Mouse (Mus musculus) brown adipose tissue, adult 24 weeks (tissue): Measurements from ENCODE around the gene Homez. TPM values are rescaled to one million over a fixed set of nuclear protein-coding genes. Genes with fewer than 3 reads are reported as not detected.

Source experiments
- H3K27ac ChIP-seq: fragments of 200-500 bp; replicated peaks from 2 replicates; pipeline ENCODE4 v1.5.1; 2012; ENCODE audit warnings: low read depth, mild to moderate bottlenecking, low read length
- H3K4me1 ChIP-seq: fragments of 200-500 bp; 2 replicates; pipeline ENCODE4 v1.6.1; 2012; ENCODE audit warnings: low read length, mixed read lengths; ENCODE audit not compliant: control insufficient read depth, insufficient read depth, insufficient read length
- H3K4me3 ChIP-seq: fragments of 200-500 bp; 2 replicates; pipeline ENCODE4 v1.5.1; 2012; ENCODE audit warnings: low read depth, mild to moderate bottlenecking, low read length, moderate library complexity; ENCODE audit not compliant: insufficient read depth
- polyA plus RNA-seq: library from polyadenylated mRNA; stranded (reverse); fragments of >200 nt; gene quantifications from 2 replicates; pipeline ENCODE4 v1.2.4, GENCODE M21; 2012; ENCODE audit not compliant: missing spikeins, insufficient read depth, insufficient read length

Gene Homez
- polyA plus RNA-seq, 1 experiment, result 4.6 TPM

DNA sequence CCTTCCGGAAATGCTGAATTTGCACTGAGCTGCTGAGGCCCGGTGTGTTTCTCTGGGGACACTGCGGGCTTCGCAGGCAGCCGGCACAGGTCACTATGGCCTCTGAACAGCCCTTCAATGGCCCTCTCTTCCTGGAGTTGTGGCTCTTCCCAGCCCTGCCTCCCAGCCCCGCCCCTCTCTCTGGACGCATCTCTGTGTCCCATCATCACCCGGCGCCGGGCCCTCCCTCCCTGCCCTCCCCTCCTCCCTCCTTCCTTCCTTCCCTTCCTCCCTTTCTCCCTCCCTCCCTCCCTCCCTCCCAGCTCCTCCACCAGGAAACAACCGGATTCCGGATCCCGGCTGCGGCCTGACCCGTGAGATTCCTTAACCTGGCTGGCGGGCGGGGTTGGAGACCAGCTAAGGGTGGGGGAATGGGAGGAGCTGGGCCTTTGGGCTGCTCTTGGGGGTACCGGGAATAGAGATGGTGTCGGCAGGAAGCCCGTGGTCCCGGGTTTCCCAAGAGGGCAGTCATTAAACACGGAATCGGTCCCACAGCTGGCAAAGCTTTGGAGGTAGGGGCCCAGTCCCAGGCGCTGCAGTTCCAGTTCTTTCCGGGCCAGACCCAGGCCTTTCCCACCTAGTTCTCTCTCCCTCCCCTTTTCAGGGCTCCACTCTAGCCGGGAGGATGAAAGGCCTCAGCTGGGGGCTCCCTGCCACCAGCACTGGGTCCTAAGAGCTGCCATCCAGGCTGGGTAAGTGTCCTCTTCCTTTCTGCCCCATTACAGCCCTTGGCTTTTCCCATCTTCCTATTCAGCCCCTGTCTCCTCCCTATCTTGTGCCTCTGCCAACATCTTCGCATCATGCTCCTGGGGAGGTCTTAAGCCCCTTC is 12.6 kb upstream of the Homez start, which contains the start of the genes Bcl2l2 and Gm20521:
TSS of gene Bcl2l2 (plus strand) at position 224 of the 868 bp plus-strand sequence.
TSS of gene Gm20521 (plus strand) at position 288 of the 868 bp plus-strand sequence.
- 0 out of 2 replicates have a peak, but pooled peaks cover 2% of the 10 kb centered on the region for H3K4me1 ChIP-seq
- H3K27ac ChIP-seq, result peak within 1 kb of the TSS; percentile 92
- H3K4me3 ChIP-seq, result peak within 1 kb of the TSS; percentile 75

DNA sequence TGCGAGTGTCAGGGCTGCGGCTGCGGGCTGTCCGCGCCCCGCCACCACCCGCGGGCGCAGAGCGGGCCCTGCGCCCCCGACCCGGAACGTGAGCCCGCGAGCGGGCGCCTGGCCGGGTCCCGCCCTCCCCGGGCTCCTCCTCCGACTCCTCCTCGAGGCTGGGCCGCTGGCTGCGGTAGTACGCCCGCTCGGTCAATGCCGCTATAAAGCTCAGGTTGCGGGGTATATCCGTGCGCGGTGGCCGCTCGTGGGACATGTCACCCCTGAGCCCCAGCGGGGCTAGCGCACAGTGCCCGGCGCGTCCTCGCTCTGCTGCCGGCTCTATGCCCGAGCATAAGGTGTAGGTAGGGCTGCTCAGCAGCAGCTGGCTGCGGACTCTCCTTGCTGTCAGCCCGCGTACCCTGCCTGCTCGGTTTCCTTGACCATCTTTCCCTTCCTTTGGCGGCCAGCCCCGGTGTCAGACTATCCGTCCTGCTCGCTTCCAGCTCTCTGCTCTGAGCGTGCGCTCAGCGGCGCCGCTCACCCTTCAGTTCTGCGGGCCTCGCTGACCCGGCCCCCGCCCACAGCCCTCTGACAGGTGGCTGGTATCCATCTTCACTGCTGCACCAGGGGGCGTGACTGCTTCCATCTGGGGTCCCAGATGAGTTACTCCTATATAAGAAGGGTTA is 6.4 kb upstream of the Homez start, which contains the start of gene Ppp1r3e:
TSS of gene Ppp1r3e (minus strand) at position 503 of the 668 bp plus-strand sequence.
- peak within 1 kb of the TSS; percentile 61 for H3K4me3 ChIP-seq
- H3K4me1 ChIP-seq, result 0 out of 2 replicates have a peak, but pooled peaks cover 2% of the 10 kb centered on the region
- H3K27ac ChIP-seq, result 0 out of 2 replicates have a peak within 1 kb of the TSS, but pooled peaks have one; percentile 23

DNA sequence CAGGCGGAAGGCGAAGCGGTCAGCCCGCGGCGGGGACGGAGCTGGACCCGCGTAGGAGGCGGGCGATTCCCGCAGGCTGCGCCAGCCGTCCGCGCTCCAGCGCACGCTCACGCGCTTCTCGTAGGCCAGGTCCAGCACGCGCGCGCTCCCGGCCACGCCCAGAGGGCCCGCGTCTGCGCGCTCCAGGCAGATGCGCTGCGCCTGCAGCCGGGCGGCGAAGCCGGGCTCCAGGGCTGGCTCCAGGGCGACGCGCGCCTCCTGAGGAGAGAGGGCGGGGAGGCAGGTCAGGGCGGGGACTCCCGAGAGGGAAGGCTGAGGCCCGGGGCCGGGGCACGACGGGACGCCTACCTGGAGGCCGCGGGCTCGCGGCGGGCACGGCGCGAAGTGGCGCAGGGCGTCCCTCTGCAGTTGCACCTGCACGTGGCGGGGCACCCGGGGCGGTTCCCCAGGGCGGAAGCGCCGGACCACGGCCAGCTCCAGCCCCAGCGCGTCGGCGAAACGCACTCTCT is 5.8 kb upstream of the Homez start:
- Histone ChIP-seq H3K27ac (0 out of 2 replicates have a peak overlapping the region, but pooled peaks have one; percentile 23), H3K4me1 (0 out of 2 replicates have a peak, but pooled peaks cover 2% of the 10 kb centered on the region), H3K4me3 (peak overlapping the region; percentile 61)

DNA sequence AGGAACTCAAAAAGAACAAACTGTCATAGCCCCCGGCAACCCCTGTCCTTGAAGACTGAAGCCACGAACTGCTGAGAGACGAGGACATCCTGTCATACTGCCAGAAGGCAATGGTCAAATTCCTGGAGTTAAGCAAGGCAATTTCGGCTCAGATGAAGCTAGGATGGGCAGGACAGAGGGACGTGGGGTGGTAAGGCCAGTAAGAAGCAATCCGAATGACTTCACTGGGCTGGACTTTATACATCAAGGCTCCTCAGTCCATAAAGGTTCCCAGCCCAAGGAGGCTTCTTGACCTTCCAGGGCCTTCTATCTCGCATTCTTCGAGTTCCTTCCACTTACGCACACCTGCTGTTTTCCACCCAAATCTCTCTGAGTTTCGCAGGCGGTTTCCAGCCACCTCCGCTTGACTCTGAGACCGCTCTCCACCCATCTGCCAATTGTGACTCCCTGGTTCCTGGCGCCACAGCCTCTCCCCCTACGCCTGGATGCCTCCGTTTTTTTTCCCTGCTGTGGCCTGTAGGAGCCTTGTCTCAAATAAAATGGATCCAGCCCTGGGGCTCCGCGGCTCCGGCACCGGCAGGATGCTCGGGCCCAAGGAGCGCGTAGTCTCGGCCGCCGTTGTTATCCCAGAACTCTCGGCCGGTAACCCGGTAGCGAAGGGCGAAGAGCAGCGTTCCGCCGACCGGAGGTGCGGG is 5.2 kb upstream of the Homez start:
- Histone ChIP-seq H3K4me1 (0 out of 2 replicates have a peak, but pooled peaks cover 2% of the 10 kb centered on the region), H3K4me3 (peak overlapping the region; percentile 61), H3K27ac (0 out of 2 replicates have a peak overlapping the region, but pooled peaks have one; percentile 23)

DNA sequence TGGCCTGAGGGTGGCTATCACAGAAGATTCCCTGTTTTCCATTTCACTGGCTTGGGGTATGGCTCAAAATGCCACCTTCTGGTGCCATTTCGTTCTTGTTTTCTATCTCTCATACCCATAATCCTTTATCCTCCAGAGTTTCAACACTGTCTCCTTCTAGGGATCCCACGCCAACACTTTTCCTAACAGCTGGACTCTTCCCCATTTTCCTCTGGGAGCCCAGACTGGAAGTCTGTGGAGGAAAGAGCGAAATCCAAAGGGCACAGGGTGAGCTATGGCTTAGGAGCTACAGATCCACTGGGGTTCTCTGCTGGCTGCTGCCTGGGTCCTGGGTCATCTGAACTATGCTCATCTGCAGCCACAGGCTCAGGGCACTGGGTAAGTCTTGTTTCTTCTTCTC is 3.4 kb upstream of the Homez start:
- Histone ChIP-seq H3K27ac (no peak overlapping the region), H3K4me3 (no peak overlapping the region), H3K4me1 (0 out of 2 replicates have a peak, but pooled peaks cover 2% of the 10 kb centered on the region)

DNA sequence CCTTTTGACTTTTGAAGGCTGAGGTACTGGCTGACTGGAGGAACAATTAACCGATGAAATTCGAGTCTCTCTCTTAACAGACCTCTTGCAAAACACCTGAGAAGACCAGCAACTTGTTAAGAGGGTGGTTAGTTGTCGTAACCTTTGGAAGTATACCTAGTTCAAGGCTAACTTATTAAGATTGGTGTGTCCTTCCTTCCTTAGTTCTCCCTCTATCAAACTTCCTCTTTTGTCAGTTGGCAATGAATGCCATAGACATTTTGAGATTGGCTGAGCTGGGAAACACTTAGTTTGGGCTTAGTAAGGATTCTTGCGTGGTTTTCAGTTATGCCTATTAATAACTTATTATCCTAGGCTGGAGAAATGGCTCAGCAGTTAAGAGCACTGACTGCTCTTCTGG is 2.7 kb downstream of the Homez start:
- no peaks in the 10 kb centered on the region for H3K4me1 ChIP-seq
- no peak overlapping the region for H3K27ac ChIP-seq

DNA sequence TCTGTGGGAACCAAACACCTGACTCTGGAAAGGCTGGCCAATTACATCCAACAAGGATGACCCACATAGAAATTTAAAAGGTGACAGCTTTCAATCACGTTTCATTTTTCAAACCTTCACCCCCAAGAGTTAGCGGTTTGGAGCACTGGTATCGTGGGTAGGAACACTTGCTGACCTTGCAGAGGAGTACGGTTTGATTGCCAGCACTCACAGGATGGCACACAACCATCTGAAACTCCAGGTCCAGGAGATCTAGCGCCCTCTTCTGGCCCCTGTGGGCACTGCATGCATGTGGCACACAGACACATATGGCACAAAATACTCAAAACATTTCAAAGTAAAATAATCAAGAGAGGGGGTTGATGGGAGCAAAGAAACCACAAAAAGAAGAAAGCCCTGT is 3.8 kb downstream of the Homez start:
- Histone ChIP-seq H3K27ac (no peak overlapping the region), H3K4me3 (no peak overlapping the region), H3K4me1 (no peaks in the 10 kb centered on the region)

More for the DNA sequence above, 2.7 kb downstream of the Homez start:
- H3K4me3 ChIP-seq, result no peak overlapping the region

DNA sequence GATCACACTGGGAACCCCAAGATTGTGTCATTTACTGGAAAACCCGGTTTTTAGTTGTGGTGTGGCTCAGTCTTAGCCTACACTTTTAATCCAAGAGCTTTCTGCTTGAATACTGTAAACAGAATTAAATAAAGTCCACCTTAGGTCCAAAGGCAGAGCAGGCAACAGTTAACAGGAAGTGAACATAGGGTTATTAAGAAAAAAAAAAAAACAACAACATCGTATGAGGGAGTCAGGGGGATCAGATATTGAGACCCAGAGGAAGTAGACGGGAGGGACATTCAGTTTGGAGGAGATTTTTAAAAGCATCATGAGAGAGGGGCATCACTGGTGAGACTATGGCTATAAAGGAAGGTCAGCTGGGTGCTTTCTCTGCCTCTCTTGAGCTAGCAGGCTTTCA is 4.5 kb downstream of the Homez start:
- H3K4me3 ChIP-seq, result no peak overlapping the region
- H3K27ac ChIP-seq, result no peak overlapping the region
- H3K4me1 ChIP-seq, result no peaks in the 10 kb centered on the region

DNA sequence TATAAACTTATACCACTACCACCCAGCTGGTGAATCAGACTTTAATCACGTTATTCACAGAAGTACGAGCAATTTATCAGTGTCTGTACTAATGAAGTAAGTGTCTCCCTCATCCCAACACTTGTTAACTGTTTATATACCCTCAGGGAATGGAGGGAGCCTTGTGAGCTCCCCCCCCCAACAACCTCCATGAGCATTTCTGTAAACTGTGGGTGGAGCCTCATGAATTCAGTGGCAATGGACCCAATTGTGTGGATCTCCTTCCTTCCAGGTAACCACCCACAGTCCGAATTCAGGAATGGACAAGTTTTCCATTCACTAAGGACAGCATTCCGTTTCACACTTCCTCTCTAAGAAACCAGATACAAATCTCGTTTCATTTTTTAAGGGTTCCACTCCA is 5.1 kb downstream of the Homez start:
- H3K4me1 ChIP-seq, result no peaks in the 10 kb centered on the region
- H3K27ac ChIP-seq, result no peak overlapping the region
- H3K4me3 ChIP-seq, result no peak overlapping the region

DNA sequence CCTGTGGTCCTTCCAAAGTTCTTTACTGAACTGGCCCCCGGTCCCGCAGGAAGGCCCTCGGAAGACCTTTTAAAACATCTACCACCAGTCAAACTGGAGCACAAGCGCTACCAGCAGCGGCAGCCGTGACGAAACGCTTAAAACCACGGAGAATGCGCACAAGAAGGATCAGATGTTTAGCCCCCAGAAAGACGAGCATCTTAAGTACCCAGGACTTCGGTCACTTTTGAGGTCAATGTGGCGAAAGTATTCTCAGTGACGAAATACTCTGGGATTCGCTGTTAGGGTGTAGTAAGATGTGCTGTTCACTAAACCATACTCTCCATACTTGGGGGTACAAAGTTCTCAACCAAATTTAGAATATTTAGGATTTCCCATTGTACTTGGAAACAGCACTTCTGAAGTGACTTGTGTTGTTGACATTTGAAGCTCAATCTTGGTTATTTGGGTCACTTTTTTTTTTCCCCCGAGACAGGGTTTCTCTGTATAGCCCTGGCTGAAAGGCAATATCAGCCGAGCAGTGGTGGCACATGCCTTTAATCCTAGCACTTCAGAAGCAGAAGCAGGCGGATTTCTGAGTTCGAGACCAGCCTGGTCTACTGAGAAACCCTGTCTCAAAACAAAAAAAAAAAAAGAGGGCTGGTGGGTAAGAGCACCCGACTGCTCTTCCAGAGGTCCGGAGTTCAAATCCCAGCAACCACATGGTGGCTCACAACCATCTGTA is 6.3 kb downstream of the Homez start:
- peak overlapping the region; percentile 76 for H3K4me3 ChIP-seq
- no peak overlapping the region; the same call in 1 of the 2 replicates for H3K27ac ChIP-seq
- no peaks in the 10 kb centered on the region for H3K4me1 ChIP-seq

DNA sequence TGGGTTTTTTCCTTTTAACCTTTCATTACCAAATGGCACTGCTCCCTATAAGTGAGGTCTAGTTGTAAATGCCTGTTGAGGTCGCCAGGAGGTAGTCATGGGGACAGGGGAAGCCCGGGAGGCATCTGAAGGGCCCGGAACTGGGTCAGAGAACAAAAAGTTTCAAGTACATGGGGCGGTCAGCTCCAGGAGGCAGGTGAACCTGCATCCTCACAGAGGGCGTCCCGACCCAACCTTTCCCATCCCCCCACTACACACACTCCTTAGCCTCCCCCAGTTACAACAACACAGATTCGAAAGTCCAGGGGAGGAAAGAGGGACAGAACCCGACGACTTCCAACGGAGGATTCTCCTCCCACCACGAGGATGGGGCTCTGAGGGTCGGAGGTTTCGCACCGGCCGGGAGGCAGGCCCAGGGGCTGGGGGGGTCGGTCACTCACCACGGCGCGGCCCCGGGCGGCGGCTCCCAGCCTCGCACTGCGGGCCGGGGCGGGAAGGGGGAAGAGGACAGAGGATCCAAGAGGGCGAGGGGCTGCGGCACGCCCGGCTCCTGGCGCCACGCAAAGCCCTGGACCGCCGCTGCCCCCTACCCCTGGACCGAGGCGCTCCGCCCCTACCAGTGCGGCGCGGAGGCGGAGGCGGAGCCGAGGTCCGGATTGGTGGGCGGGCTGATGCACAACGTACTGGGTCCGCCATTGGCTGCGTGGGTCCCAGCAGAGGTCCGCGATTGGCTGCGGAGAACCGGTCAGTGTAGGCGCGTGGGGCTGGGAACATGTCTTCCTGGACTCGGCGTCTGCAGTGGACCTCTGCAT is 7.1 kb downstream of the Homez start:
- no peaks in the 10 kb centered on the region for H3K4me1 ChIP-seq
- no peak overlapping the region; the same call in none of the 2 replicates for H3K27ac ChIP-seq
- H3K4me3 ChIP-seq, result peak overlapping the region; percentile 78

DNA sequence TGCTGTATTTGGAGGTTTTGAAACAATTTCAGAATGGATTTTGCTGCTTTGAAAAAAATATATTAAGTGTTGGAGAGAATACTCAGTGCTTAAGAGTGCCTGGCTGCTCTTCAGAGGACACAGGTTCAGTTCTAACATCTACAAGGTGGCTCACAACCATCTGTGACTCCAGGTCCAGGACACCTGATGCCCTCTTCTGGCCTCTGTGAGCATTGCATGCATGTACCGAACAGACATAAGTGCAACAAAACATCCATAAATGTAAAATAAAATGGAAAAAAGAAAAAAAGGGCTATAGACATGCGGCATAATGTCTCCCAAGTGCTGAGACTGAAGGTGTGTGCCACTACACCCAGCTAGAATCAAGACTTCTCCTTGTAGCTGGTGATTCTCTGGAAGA is 10.2 kb downstream of the Homez start:
- Histone ChIP-seq H3K4me3 (no peak overlapping the region), H3K27ac (no peak overlapping the region), H3K4me1 (no peaks in the 10 kb centered on the region)

DNA sequence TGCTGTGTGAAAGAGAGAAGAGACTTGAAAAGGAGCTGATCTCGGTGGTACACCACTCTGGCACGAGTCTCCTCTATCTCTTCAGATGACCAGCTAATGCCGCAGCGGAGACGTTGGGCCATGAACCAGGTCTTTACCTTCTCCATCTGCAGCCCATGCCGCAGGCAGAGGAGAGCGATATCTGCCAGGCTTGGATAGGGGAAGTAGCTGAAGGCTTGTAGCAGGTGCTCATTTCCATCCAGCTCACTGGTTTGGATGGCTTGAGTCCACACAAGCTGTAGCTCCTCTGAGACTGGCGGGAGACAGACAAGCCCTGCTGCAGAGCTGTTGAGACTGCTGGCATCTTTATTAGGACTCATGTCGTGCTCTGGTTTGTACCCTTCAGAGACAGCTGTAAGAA is 12.9 kb downstream of the Homez start:
- H3K4me1 ChIP-seq, result no peaks in the 10 kb centered on the region
- H3K27ac ChIP-seq, result no peak overlapping the region
- H3K4me3 ChIP-seq, result no peak overlapping the region
